Mouse (Mus musculus): Measurements from ENCODE around the gene Cmpk1.
A peak's percentile ranks its signal among the peaks of the same experiment; 100 is the strongest.

Gene Cmpk1

DNA sequence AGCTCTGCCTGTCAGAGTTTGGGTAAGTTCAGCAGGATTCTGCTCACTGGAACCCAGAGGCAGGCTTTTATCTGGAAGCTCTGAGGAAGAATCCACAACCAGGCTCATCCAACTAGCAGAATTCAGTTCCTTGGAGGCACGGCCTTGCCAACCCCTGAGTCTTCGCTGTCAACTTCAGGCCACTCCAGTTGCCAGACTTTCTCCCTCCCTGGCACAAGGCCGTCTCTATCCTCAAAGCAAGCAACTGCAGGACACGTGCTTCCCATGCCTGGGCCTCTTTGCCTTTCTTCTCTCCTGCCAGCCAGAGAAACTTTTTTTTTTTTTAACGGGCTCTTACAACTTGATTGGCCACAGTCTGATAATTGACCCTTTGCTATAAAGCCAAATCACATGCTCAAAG, 42.0 kb downstream of the Cmpk1 start:
- peak in 1 of 2 experiments; percentile 45 for DNase-seq (ENCODE audit: low spot score in 2 of 2)

DNA sequence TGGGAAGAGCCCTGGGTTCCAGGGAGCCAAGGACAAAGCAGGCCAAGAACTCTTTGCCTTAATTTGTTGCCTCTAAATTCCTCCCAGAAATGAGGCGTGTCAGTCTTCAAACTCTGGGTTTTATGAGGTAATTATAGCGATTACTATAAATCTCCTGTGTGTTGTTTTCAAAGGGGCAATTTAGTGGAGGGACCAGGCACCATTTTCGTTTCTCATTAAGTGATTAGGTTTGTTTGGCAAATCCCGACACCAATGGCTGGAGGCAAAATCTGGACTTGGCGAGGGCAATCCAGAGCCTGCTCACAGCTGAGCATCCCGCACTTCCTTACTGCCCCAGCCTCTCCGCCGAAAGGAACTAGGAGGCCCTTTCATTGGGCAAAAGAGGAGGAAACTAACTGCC, 44.5 kb downstream of the Cmpk1 start:
- no peak for DNase-seq (ENCODE audit: low spot score in 2 of 2)

DNA sequence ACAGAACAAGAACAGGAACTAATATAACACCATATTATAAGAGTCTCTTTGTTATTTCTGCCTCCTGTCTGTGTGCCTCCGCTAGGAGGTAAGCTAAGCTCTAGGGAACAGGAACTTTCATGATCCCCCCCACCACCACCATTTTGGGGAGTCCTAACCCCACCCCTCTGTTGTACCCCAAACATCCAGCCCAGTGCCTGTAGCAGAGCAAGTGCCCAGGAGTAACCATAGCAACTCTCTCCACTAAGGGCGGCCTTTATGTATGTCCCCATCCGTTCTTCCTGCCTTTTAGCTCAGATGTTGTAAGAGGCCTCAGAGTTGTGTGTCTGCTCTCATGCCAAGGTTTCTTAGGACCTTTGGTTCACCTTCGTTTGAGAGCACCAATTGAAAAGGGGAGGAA, 44.9 kb downstream of the Cmpk1 start:
- no peak for DNase-seq (ENCODE audit: low spot score in 2 of 2)

DNA sequence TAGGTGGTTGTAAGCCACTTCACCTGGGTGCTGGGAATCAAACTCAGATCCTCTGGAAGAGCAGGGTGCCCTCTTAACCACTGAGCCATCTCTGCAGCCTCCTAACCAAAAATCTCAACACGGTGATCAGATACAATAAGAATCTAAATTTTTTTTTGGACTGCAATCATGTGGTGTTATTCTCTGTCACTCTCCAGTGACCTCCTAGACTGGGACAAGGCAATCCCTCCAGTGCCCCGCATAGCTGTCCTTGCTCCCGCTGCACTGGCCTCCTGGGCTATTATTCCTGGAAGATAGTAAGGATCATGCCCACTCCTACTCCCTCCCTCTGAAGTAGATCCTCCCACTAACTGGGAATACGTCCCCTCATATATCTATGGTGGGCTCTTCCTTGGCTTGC, 45.7 kb downstream of the Cmpk1 start:
- DNase-seq (ENCODE audit: low spot score in 2 of 2) = no peak

DNA sequence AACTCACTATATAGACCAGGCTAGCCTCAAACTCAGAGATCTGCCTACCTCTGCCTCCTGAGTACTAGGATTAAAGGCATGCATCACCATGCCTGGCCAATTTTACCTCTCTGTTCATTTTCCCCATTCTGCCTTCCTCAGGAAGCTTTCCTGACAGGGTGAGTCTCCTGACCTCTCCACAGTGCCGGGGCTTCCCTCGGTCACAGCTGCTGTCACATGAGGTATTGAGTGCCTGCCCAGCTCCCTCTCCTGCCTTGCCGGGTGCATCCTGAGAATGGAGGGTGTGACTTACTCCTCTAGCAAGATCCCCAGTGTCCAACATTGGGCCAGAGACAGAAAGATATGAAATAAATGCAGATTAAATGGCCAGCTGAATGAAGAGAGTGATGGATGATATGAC, 48.8 kb downstream of the Cmpk1 start:
- DNase-seq (ENCODE audit: low spot score in 2 of 2) = no peak

DNA sequence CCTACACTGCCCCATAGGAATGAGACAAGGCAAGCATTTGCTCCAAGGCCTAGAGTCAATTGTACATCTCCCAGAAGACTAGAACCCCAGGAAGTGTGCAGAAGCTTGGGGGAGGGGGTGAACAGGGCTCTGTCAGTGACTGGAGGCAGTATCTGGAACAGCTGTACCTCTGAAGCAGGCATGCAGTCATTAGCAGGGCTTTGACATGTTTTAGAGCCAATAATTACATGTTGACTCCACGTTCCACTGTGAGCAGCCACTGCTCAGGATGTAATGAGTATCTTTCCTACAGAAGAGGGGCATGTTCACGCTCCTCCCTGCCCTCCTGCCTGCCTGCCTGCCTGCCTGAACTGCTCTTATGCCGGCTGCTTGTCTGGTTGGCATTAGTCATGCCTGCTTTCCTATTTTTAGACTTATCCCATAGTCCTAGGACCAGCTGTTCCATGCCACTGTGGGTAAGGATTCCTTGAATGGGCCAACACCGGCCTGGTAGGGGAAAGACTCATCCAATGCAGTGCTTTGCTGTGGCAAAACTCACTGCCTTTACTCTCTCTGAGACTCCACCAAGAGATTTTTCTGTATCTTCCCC, 49.5 kb downstream of the Cmpk1 start:
- DNase-seq (ENCODE audit: low spot score in 2 of 2) = no peak

DNA sequence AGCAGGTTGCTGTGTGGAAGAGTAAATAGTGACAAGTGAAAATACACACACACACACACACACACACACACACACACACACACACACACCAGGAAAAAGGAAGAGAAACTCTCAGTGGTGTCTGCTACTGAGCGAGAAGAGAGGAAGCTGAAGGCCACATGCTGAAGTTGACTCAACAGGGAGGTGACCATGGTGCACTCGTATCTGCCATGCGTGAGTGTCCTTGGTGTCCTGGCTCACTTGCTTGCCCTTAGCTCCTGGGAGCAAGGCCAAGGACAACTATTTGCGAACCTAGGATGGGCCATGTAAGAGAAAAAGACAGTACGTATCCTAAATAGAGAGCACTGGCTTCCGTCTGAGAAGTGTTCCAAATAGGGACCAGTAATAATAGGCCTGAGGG, 52.9 kb downstream of the Cmpk1 start:
- DNase-seq (ENCODE audit: low spot score in 2 of 2) = no peak

DNA sequence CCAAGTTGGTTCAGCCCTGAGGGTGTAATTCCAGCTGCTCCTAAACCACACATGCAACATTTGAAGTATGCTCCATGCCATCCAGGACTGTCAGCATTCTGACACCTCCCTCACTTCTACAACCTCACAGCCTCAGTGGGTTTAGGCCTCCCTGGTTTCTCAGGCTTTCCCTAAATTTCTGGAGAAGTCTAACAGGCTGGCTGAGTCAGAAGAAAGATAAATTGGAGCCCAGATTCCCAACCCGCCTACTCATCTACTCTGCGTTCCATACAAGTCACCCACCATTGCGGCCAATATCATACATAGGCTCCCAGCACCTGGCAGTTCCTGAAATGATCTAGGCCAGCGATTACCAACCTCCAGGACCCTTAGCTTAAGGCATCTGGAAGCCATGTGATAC, 54.3 kb downstream of the Cmpk1 start:
- no peak for DNase-seq (ENCODE audit: low spot score in 2 of 2)

DNA sequence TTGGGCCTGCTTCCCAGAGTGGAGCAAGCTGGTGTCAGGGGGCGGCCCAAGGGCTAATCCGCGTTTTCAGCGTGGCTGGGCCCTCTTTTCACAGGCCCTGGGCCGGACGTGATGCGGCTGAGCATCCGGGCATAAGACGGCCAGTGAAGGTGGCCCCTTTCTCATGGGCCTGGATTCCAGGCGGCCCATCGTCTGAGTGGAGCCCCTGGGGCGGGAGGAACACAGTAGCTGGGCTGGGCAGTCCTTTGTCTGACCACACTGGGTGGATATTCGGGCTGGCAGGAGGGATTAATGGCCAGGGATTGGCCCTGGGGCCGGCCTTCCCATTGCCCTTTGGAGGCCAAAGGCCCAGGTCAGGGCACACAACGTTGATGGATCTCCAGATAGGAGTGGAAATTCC, 57.9 kb downstream of the Cmpk1 start:
- DNase-seq (ENCODE audit: low spot score in 2 of 2) = no peak

DNA sequence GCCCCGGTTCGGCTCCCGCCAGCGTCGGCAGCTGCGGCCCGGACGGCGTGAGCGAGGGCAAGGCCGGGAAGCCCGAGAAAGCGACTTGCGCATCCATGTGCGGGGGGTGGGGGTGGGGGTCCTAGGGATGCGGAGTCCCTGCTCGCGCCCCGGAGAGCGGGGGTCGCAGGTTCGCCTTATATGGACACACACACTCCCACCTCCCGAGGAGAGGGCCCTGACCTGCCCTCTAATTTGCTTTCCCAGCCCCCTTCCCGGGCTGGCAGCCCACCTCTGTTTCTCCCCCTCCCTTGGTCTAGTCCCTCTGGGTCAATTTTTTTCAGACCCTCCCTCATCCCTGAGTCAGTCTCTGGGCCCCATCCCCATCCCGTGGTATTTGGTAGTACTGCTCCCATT, 61.1 kb downstream of the Cmpk1 start, which contains the start of gene Foxe3:
Gene Foxe3 (minus strand): TSS at position 97 of the 396 bp plus-strand sequence.
- DNase-seq (ENCODE audit: low spot score in 2 of 2) = no peak

DNA sequence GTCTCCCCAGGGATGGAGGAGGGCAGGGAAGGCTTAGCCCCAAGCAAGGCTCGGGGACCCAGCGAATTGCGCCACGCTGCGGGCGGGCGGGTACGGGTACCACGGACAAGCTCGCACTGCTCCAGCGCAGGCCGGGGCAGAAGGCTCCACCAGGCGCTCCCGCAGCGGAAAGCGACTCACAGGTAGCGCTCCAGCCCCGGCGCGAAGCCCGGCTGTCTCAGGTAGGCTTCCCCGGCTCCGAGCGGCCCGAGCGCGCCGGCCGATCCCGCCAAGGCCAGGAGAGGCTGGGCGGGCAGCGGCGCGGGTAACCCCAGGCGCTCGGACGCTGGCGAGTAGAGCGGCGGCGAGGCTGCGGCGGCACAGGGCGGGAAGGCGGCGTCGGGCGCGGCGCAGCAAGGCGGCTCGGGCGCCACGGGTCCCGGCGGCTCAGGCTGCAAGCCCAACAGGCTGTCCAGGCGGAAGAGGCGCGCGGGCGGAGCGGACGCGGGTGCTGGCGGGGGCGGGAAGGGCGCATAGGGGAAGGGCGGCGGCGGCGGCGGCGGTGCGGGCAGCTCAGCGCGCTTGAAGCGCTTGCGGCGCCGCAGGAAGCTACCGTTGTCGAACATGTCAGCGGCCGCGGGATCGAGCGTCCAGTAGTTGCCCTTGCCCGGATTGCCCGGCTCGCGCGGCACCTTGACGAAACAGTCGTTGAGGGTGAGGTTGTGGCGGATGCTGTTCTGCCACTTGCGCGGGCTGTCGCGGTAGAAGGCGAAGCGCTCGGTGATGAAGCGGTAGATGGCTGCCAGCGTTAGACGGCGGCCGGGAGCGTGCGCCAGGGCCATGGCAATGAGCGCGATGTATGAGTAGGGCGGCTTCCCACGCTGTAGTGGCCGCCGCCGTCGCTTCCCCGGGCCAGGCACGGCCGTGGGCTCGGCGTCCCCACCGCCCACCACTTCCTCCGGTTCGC, 61.8 kb downstream of the Cmpk1 start:
- DNase-seq (ENCODE audit: low spot score in 2 of 2) = peak in 1 of 2 experiments; percentile 17

DNA sequence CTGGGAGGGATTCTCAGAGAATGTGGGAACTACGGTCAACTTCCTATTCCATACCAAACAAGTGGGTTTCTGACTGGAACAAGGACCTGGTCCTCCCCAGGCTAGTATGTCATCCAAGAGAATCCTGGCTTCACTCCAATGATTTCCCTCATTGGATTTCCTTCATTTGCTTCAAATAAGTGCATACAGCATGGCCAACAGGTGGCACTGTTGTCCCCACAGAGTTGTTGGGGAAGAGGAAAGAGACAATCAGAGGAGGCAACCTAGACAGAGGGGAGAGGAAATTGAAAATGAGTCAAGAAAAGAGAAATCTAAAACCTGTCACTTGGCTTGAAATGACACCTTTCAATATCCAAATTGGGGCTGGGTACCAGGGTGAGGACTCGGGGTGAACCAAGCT, 70.0 kb downstream of the Cmpk1 start:
- DNase-seq (ENCODE audit: low spot score in 2 of 2) = peak in 1 of 2 experiments; percentile 35

DNA sequence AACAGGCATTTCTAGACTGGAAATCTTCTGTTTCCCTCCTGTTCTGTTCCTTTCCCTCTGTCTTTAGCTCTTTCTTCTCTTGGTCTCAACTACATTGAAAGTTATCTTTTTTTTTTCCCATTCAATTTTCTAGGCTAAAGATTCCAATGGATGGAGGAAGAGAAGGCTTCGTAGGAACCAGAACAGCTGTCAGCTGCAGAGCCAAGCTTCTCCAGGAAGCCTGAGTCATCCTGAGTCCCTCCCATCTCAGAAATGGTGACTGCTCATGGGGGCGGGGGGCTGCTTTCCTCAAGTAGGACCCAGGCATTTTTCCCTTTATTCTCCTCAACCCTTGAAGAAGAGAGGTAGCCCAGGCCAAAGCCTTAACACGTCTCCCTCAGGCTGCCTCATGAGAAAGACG, 71.0 kb downstream of the Cmpk1 start:
- DNase-seq (ENCODE audit: low spot score in 2 of 2) = no peak

DNA sequence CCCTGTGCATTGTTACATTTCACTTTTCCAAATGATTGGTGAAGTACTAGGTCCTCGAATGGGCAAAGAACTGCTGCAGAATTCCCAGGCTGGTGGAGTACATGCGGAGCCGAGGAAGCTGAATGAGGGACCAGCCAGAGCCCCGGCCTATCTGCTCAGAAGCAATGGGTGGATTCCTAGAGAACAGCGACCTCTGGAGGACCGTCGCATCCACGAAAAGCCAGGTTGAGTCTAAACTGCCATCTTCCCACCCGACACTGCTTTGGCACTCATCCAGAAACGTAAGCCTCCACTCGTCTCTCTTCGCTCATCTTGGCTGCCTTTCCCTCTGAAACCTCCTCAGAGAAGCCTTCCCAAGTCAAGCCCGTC, 73.5 kb downstream of the Cmpk1 start:
- DNase-seq (ENCODE audit: low spot score in 2 of 2) = peak in 1 of 2 experiments; percentile 49

DNA sequence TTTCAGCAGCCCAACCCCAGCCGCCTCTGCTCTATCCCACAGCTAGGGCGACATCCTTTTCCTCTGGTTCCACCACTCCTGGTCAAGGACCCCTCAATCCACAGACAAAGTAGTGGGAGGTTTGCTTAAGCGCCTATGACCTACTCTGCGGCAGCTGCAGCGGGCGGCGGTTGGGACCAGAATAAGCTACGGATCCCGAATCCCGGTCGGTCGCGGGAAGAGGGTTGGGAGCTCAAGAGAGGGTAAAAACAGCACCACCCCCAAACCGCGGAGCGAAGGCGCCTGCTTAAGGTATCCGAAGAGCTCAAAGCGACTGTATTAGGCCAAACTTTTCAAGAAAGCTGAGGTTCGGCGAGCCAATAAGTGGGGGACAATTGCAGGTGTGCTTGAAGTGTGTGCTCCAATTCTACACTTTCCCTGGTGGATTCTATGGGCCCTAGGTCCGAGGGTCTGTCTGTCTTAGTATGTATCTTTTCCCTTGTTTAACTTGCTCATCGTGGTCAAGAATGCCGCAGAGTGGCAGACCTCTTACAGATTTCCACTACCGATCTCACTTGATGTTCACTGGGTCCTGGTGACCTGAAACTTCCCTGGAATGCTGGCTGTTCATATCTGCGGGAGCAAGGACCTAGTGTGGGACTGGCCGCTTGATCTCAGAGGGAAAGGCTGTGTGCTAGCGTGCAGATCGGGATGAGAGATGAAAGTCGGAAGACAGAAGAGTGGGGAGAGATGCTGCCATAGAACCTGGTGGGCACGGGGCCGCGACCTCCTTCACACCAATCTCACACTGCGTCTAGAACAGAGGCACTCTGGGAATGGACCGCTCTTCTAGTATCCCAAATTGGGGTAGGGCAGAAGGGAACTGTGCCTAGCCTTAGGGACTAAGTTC, 74.1 kb downstream of the Cmpk1 start:
- DNase-seq (ENCODE audit: low spot score in 2 of 2) = no peak

DNA sequence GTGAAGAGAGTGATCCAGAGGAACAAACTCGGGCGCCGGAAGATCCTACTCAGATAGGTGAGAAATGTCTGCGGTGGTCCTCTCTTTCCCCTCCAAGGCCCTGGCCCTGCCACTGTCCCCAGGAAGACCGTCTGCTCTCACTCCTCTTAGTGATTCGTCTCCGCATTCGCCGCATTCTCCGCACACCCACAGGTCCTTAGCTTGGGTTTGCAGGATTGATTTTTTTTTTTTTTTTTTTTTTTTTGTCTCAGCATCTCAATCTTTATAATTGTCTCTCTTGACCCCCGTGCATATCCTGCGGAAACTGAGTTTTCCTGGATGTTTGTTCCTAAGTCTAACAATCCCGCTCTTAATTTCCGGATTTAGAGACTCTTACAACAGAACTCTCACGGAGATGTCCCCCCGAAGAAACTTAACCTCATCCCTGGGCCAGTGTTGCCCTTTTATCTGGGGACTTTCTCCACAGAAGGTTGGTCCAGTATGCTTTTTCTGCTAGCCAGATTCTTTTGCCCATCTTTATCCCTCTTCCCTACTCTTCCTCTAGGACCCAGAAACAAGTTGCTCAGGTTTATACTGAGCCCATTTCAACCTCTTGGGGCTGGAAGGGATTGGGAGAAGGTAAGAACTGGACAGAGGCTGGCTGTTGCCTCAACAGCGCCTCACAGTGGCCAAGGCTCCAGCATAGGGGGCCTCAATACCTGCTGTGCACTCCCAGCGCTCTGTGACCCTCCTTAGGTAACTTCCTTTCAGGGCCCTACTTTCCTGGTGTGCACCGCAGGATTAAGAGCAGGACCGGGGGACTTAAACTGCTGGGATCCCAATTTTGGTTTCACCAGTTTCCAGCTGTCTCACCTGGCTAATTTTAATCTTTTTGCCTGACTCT, 77.2 kb downstream of the Cmpk1 start:
- no peak for DNase-seq (ENCODE audit: low spot score in 2 of 2)

Data from urinary bladder, postnatal 36 days (tissue).